Mouse (Mus musculus) small intestine, adult 2 months (tissue): ENCODE data around the gene Amotl2. TPM values are rescaled to one million over a fixed set of nuclear protein-coding genes. Genes with fewer than 3 reads are reported as not detected.
A peak's percentile ranks its signal among the peaks of the same experiment; 100 is the strongest.

Experiments
- H3K27ac ChIP-seq: fragments of 200-500 bp; 2 replicates; pipeline ENCODE4 v1.5.1; 2012; ENCODE audit warnings: low read depth, low read length, control low read depth, inconsistent platforms; ENCODE audit not compliant: insufficient read depth
- H3K27me3 ChIP-seq: fragments of 200-500 bp; 2 replicates; pipeline ENCODE4 v1.6.1; 2012; ENCODE audit warnings: mild to moderate bottlenecking, moderate library complexity, low read length, inconsistent platforms; ENCODE audit not compliant: control insufficient read depth, insufficient read depth
- H3K36me3 ChIP-seq: fragments of 200-500 bp; 2 replicates; pipeline ENCODE4 v1.6.1; 2012; ENCODE audit warnings: mild to moderate bottlenecking, low read length, control low read depth, inconsistent platforms; ENCODE audit not compliant: control insufficient read depth, insufficient read depth
- H3K4me1 ChIP-seq: fragments of 200-500 bp; 2 replicates; pipeline ENCODE4 v1.6.1; 2012; ENCODE audit warnings: low read length, inconsistent platforms, mixed read lengths; ENCODE audit not compliant: control insufficient read depth, insufficient read depth, insufficient read length
- H3K4me3 ChIP-seq: fragments of 200-500 bp; 2 replicates; pipeline ENCODE4 v1.5.1; 2012; ENCODE audit warnings: low read depth, mild to moderate bottlenecking, control low read depth, inconsistent platforms, low read length, moderate library complexity
- CTCF ChIP-seq: fragments of 200-500 bp; IDR thresholded peaks from 2 replicates; pipeline ENCODE4 v1.5.1; 2012; ENCODE audit warnings: low read depth, mild to moderate bottlenecking, control low read depth, inconsistent platforms, low read length, moderate library complexity, mixed read lengths; ENCODE audit not compliant: insufficient replicate concordance, insufficient read length; ENCODE audit errors: extremely low read depth
- POLR2A ChIP-seq: fragments of 200-500 bp; IDR thresholded peaks from 2 replicates; pipeline ENCODE4 v1.6.1; 2012; ENCODE audit warnings: low read depth, mild to moderate bottlenecking, control low read depth, inconsistent platforms, low read length, moderate library complexity
- WGBS: fragments of 180-500 bp; shearing (Covaris S2); methylation state at CpG from one replicate; pipeline ENCODE4 v1.1.7; 2018; 5-methylcytosine and 5-hydroxymethylcytosine counted together
- polyA plus RNA-seq: library from polyadenylated mRNA; depleted of rRNA; stranded (reverse); fragments of >200 nt; gene quantifications from 2 replicates; pipeline ENCODE4 v1.2.3, GENCODE M21; 2012

Amotl2 gene
- polyA plus RNA-seq, 1 experiment, result 12.3 TPM

DNA sequence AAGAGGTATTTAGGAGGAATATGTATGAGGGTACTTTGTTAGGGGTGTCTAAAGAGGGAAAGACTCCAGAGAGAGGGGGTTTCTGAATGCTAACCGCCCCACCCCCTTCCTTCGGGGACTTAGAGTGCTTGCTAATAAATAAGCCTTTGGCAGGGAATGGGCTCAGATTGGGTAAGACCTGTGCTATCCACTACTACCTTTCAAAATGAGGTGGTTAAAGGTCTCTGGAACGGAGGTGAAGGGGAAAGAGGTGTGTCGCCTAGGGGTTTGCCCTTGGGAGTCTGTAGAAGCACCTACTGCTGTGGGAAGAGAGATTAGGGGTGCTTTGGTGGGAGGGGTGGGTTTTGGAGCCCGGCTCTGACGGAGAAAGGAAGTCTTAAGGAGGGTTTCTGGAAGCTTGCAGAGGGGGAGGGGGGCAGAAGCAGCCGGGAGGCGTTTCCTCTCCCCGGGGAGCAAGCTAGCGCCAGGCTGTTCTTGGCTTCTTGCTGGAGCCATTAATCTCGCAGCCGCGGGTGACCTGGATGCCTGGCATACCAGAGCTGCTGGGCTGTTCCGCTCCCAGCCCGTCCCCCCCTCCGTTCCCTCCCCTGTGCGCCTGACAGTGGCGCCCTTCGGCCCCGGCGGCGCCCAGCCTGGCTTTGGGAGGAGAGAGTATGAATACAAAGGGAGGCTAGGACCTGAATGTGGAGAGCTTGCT, 9.6 kb downstream of the Amotl2 start:
- H3K27me3 ChIP-seq, result no peaks in the 10 kb centered on the region
- 5% methylated on average over 22 of the region's 22 CpGs for WGBS
- 0 out of 2 replicates have a peak overlapping the region, but pooled peaks have one; percentile 3 for H3K4me3 ChIP-seq
- TF ChIP-seq CTCF (no peak), POLR2A (no peak)
- peaks cover 61% of the 10 kb centered on the region for H3K36me3 ChIP-seq
- H3K27ac ChIP-seq, result peak overlapping the region; percentile 42
- H3K4me1 ChIP-seq, result peaks cover 23% of the 10 kb centered on the region

GRCm38 (mm10) chr9:102726811-102727210, 10.3 kb downstream of the Amotl2 start:
- TF ChIP-seq CTCF (no peak), POLR2A (no peak)
- Histone ChIP-seq H3K36me3 (peaks cover 67% of the 10 kb centered on the region), H3K4me3 (no peak overlapping the region), H3K27me3 (no peaks in the 10 kb centered on the region), H3K27ac (0 out of 2 replicates have a peak overlapping the region, but pooled peaks have one; percentile 25), H3K4me1 (peaks cover 23% of the 10 kb centered on the region)
- 65% methylated on average over 3 of the region's 3 CpGs for WGBS

DNA sequence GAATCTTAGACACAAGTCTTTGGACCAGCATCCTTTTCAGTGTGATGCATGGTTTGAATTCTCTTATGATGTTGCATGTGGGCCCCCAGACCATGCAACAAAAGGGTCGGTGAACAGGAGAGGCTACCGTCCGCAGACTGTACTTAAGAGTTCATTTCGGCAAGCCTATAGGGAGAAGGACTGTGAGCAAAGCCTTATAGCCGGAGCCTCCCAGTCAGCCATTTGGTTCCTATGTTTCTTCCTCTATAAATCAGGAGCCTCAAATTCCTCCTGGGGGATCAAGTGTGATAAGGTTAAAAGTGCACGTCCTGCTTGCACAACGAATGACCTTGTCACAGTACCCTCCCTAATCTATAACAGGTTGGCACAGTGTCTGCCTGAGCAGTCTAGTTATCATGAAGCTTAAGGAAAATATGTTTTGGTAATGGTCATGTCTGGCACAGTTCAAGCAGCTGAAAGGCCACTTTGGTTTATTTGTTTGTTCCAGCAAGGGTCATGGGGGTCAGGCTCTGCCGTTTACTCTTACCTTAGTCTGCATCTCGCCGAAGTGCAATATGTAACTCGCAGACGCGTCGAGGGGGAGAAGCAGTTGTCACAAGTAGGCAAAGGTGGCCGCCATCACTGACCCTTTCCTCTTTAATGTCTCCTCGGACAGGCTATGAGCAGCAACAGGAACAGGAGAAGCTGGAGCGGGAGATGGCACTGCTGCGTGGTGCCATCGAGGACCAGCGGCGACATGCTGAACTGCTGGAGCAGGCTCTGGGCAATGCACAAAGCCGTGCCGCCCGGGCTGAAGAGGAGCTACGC, 11.4 kb downstream of the Amotl2 start:
- Histone ChIP-seq H3K4me1 (peaks cover 23% of the 10 kb centered on the region), H3K27me3 (no peaks in the 10 kb centered on the region), H3K36me3 (peaks cover 73% of the 10 kb centered on the region), H3K4me3 (no peak overlapping the region), H3K27ac (no peak overlapping the region)
- no peak for TF ChIP-seq CTCF
- no peak for TF ChIP-seq POLR2A
- 86% methylated on average over 25 of the region's 25 CpGs for WGBS

DNA sequence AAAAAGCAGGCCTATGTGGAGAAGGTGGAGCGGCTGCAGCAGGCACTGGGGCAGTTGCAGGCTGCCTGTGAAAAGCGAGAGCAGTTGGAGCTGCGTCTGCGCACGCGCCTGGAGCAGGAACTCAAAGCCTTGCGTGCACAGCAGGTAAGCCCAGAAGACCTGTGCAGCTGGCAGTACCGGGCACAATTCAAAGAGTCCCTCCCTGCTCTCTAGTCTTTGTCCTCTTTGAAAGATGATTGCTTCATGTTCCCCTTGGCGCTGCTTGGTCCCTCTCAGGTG, 11.9 kb downstream of the Amotl2 start:
- Histone ChIP-seq H3K4me1 (peaks cover 24% of the 10 kb centered on the region), H3K36me3 (peaks cover 70% of the 10 kb centered on the region), H3K4me3 (no peak overlapping the region), H3K27me3 (no peaks in the 10 kb centered on the region), H3K27ac (no peak overlapping the region)
- TF ChIP-seq POLR2A (no peak), CTCF (no peak)
- WGBS, result 91% methylated on average over 9 of the region's 9 CpGs

DNA sequence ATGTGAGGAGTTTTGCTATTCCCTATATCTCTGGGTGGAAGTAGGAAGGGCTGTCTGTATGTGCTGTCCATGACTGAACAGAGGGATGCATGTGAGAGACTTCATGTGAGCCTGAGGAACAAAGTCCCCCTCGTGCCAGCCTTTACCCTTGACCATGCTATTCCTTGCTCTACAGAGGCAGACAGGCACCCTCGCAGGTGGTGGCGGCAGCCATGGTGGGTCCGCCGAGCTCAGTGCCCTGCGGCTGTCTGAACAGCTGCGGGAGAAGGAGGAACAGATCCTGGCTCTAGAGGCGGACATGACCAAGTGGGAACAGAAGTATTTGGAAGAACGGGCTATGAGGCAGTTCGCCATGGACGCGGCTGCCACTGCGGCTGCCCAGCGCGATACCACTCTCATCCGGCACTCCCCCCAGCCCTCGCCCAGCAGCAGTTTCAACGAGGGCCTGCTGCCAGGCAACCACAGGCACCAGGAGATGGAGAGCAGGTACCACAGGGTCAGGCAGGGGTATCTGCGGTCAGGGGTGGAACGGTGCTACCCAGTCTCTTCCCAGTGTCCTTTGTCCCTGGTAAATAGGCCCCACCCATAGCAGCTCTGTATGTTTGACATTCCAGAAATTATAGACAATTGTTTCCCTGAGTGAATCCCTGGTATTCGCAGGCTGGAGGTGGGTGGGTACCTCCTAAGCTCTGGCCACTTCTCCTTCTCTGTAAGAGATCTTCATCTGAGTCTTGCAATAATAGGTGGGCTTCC, 12.8 kb downstream of the Amotl2 start:
- peaks cover 62% of the 10 kb centered on the region for H3K36me3 ChIP-seq
- WGBS, result 87% methylated on average over 21 of the region's 21 CpGs
- H3K4me1 ChIP-seq, result peaks cover 30% of the 10 kb centered on the region
- H3K4me3 ChIP-seq, result no peak overlapping the region
- TF ChIP-seq CTCF (no peak), POLR2A (no peak)
- no peaks in the 10 kb centered on the region for H3K27me3 ChIP-seq
- H3K27ac ChIP-seq, result no peak overlapping the region

- H3K27ac ChIP-seq, result no peak overlapping the region
- H3K4me1 ChIP-seq, result peaks cover 31% of the 10 kb centered on the region
- no peak overlapping the region for H3K4me3 ChIP-seq
- H3K36me3 ChIP-seq, result peaks cover 55% of the 10 kb centered on the region
- WGBS, result 91% methylated on average over 14 of the region's 14 CpGs
- H3K27me3 ChIP-seq, result no peaks in the 10 kb centered on the region
- no peak for TF ChIP-seq POLR2A
- no peak for TF ChIP-seq CTCF
Measured at GRCm38 (mm10) chr9:102729876-102730413, 13.5 kb downstream of the Amotl2 start.
